Mouse (Mus musculus) mouse trophoblast stem cell (cell line): ENCODE results near the gene Slc44a1.

Experiments
- in situ Hi-C, 2 experiments: fragments of 300-500 bp; cut with MseI, MboI; formaldehyde crosslinking; loops; 2 replicates in 1 of 2; 3 replicates in 1 of 2; pipeline ENCODE4 v1.15.1; 2025

Gene Slc44a1

GRCm38 (mm10) chr4:53595246-53596062 is 155.2 kb downstream of the Slc44a1 start:
- in situ Hi-C loops, result loop anchor here (10.0 kb wide), 2 partner anchors 211 to 481 kb away; no protein-coding TSS in a partner anchor

GRCm38 (mm10) chr4:53596063-53596895 is 156.1 kb downstream of the Slc44a1 start:
- in situ Hi-C loops, result loop anchor here (10.0 kb wide), 2 partner anchors 211 to 481 kb away; no protein-coding TSS in a partner anchor

- in situ Hi-C loops, result loop anchor here in 1 of 2 experiments (25.0 kb wide), 1 partner anchor 237 kb away; the partner anchor contains the start of gene Tmem38b
Measured at GRCm38 (mm10) chr4:53600462-53600861, 160.2 kb downstream of the Slc44a1 start.

- in situ Hi-C loops, result loop anchor here in 1 of 2 experiments (25.0 kb wide), 1 partner anchor 223 kb away; the partner anchor contains the start of gene Tmem38b
Measured at GRCm38 (mm10) chr4:53614576-53615225, 174.5 kb downstream of the Slc44a1 start.

- in situ Hi-C loops, result loop anchor here in 1 of 2 experiments (25.0 kb wide), 1 partner anchor 219 kb away; the partner anchor contains the start of gene Tmem38b
Measured at GRCm38 (mm10) chr4:53617968-53618367, 177.8 kb downstream of the Slc44a1 start.

- in situ Hi-C loops, result loop anchor here in 1 of 2 experiments (25.0 kb wide), 1 partner anchor 217 kb away; the partner anchor contains the start of gene Tmem38b
Measured at GRCm38 (mm10) chr4:53620104-53620503, 179.9 kb downstream of the Slc44a1 start.

GRCm38 (mm10) chr4:53621084-53621483 is 180.9 kb downstream of the Slc44a1 start:
- in situ Hi-C loops, result loop anchor here in 1 of 2 experiments (25.0 kb wide), 1 partner anchor 216 kb away; the partner anchor contains the start of gene Tmem38b

GRCm38 (mm10) chr4:53621490-53621889 is 181.3 kb downstream of the Slc44a1 start:
- in situ Hi-C loops, result loop anchor here in 1 of 2 experiments (25.0 kb wide), 1 partner anchor 216 kb away; the partner anchor contains the start of gene Tmem38b

GRCm38 (mm10) chr4:53623711-53624110 is 183.5 kb downstream of the Slc44a1 start:
- in situ Hi-C loops, result loop anchor here in 1 of 2 experiments (25.0 kb wide), 1 partner anchor 214 kb away; the partner anchor contains the start of gene Tmem38b

GRCm38 (mm10) chr4:53624816-53625215 is 184.6 kb downstream of the Slc44a1 start:
- in situ Hi-C loops, result loop anchor here in 1 of 2 experiments (25.0 kb wide), 1 partner anchor 212 kb away; the partner anchor contains the start of gene Tmem38b

GRCm38 (mm10) chr4:53625263-53625662 is 185.1 kb downstream of the Slc44a1 start:
- in situ Hi-C loops, result no loop called here

- in situ Hi-C loops, result no loop called here
Measured at GRCm38 (mm10) chr4:53628924-53629323, 188.7 kb downstream of the Slc44a1 start.

- in situ Hi-C loops, result no loop called here
Measured at GRCm38 (mm10) chr4:53630963-53631315, 190.7 kb downstream of the Slc44a1 start.

- in situ Hi-C loops, result no loop called here
Measured at GRCm38 (mm10) chr4:53631316-53632010, 191.2 kb downstream of the Slc44a1 start, which contains the start of gene Fsd1l. Fsd1l (plus strand) TSS chr4:53631471.

- in situ Hi-C loops, result no loop called here
Measured at GRCm38 (mm10) chr4:53632011-53632349, 191.8 kb downstream of the Slc44a1 start.

- in situ Hi-C loops, result no loop called here
Measured at GRCm38 (mm10) chr4:53635336-53635735, 195.1 kb downstream of the Slc44a1 start.

GRCm38 (mm10) chr4:53637269-53637909 is 197.2 kb downstream of the Slc44a1 start:
- in situ Hi-C loops, result no loop called here

GRCm38 (mm10) chr4:53638549-53639123 is 198.4 kb downstream of the Slc44a1 start:
- in situ Hi-C loops, result no loop called here

GRCm38 (mm10) chr4:53658029-53658428 is 217.8 kb downstream of the Slc44a1 start:
- in situ Hi-C loops, result no loop called here

- in situ Hi-C loops, result no loop called here
Measured at GRCm38 (mm10) chr4:53660711-53661110, 220.5 kb downstream of the Slc44a1 start.
